Mouse (Mus musculus): ENCODE data around the gene Kcnk5. TPM values are rescaled to one million over a fixed set of nuclear protein-coding genes. Genes with fewer than 3 reads are reported as not detected.

The Kcnk5 gene
- polyA plus RNA-seq, 1 experiment from 2014 or later = 5.1 TPM

GRCm38 (mm10) chr14:20169251-20169650 lies 12.4 kb downstream of the Kcnk5 start:
- DNase-seq = no peak
- ATAC-seq = no peak
- H3K4me2 ChIP-seq (ENCODE audit: low read depth, low read length) = no peak overlapping the region
- no peak overlapping the region for H3K9ac ChIP-seq (replicated peaks)
- WGBS (ENCODE audit: insufficient replicate concordance) = 77% methylated on average over 4 of the region's 4 CpGs
- H3K4me1 ChIP-seq (ENCODE audit: insufficient read depth) = peaks cover 43% of the 10 kb centered on the region
- no peaks in the 10 kb centered on the region for H3K9me3 ChIP-seq (ENCODE audit: low read length)
- H3K36me3 ChIP-seq (replicated peaks; ENCODE audit: insufficient read depth, low read length) = no peaks in the 10 kb centered on the region; the same call in 1 of the 2 replicates
- no peak overlapping the region for H3K4me3 ChIP-seq (ENCODE audit: low read depth, low read length)
- TF ChIP-seq EP300 (IDR thresholded peaks at IDR 0.05; ENCODE audit: low read depth) = no peak
- TF ChIP-seq CTCF (IDR thresholded peaks at IDR 0.05; ENCODE audit: low read depth) = no peak
- H3K27ac ChIP-seq (ENCODE audit: low read depth) = no peak overlapping the region
- no peaks in the 10 kb centered on the region for H3K27me3 ChIP-seq (ENCODE audit: insufficient read depth, low read length)

- Histone ChIP-seq H3K4me1 (ENCODE audit: insufficient read depth) (peaks cover 45% of the 10 kb centered on the region), H3K4me3 (ENCODE audit: low read depth, low read length) (no peak overlapping the region), H3K27me3 (ENCODE audit: insufficient read depth, low read length) (no peaks in the 10 kb centered on the region), H3K27ac (ENCODE audit: low read depth) (no peak overlapping the region), H3K9me3 (ENCODE audit: low read length) (no peaks in the 10 kb centered on the region), H3K36me3 (replicated peaks; ENCODE audit: insufficient read depth, low read length) (no peaks in the 10 kb centered on the region; the same call in 1 of the 2 replicates), H3K9ac (replicated peaks) (no peak overlapping the region), H3K4me2 (ENCODE audit: low read depth, low read length) (no peak overlapping the region)
- DNase-seq (no peak), ATAC-seq (no peak)
- 35% methylated on average over 1 of the region's 1 CpGs for WGBS (ENCODE audit: insufficient replicate concordance)
- TF ChIP-seq EP300 (IDR thresholded peaks at IDR 0.05; ENCODE audit: low read depth) (no peak), CTCF (IDR thresholded peaks at IDR 0.05; ENCODE audit: low read depth) (no peak)
Measured at GRCm38 (mm10) chr14:20168478-20168877, 13.1 kb downstream of the Kcnk5 start.

GRCm38 (mm10) chr14:20168054-20168453 lies 13.6 kb downstream of the Kcnk5 start:
- Histone ChIP-seq H3K27me3 (ENCODE audit: insufficient read depth, low read length) (no peaks in the 10 kb centered on the region), H3K9ac (replicated peaks) (no peak overlapping the region), H3K4me3 (ENCODE audit: low read depth, low read length) (no peak overlapping the region), H3K27ac (ENCODE audit: low read depth) (no peak overlapping the region), H3K9me3 (ENCODE audit: low read length) (no peaks in the 10 kb centered on the region), H3K4me1 (ENCODE audit: insufficient read depth) (peaks cover 45% of the 10 kb centered on the region), H3K4me2 (ENCODE audit: low read depth, low read length) (no peak overlapping the region), H3K36me3 (replicated peaks; ENCODE audit: insufficient read depth, low read length) (no peaks in the 10 kb centered on the region; the same call in 1 of the 2 replicates)
- DNase-seq = no peak
- 70% methylated on average over 2 of the region's 2 CpGs for WGBS (ENCODE audit: insufficient replicate concordance)
- no peak for ATAC-seq
- no peak for TF ChIP-seq CTCF (IDR thresholded peaks at IDR 0.05; ENCODE audit: low read depth)
- TF ChIP-seq EP300 (IDR thresholded peaks at IDR 0.05; ENCODE audit: low read depth) = no peak

DNA sequence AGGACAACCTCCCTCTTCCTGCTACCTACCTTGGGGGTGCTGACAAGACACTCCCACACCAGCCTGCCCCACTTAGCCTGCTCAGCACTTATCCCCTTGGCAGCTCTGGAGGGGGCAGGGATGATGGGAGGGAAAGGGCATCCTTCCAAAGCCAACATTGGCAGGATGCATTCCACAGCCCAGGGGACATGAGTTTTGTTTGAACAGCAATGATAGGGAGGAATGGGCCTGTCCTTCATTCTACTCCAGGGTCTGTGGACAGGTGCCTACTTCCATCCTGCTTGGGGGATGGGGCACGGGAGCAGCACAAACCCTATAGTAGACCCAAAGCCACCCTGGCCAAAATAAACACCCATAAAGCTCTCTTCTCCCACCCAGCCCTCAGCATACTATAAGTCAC lies 16.2 kb downstream of the Kcnk5 start:
- Histone ChIP-seq H3K4me3 (ENCODE audit: low read depth, low read length) (no peak overlapping the region), H3K9ac (replicated peaks) (no peak overlapping the region), H3K27ac (ENCODE audit: low read depth) (peak overlapping the region; percentile 87), H3K4me1 (ENCODE audit: insufficient read depth) (peaks cover 36% of the 10 kb centered on the region), H3K36me3 (replicated peaks; ENCODE audit: insufficient read depth, low read length) (no peaks in the 10 kb centered on the region; the same call in 1 of the 2 replicates), H3K9me3 (ENCODE audit: low read length) (no peaks in the 10 kb centered on the region), H3K27me3 (ENCODE audit: insufficient read depth, low read length) (no peaks in the 10 kb centered on the region), H3K4me2 (ENCODE audit: low read depth, low read length) (no peak overlapping the region)
- TF ChIP-seq EP300 (IDR thresholded peaks at IDR 0.05; ENCODE audit: low read depth) (no peak), CTCF (IDR thresholded peaks at IDR 0.05; ENCODE audit: low read depth) (no peak)
- DNase-seq (peak; percentile 68), ATAC-seq (peak; percentile 65)
- WGBS (ENCODE audit: insufficient replicate concordance) = 45% methylated on average over 1 of the region's 1 CpGs

DNA sequence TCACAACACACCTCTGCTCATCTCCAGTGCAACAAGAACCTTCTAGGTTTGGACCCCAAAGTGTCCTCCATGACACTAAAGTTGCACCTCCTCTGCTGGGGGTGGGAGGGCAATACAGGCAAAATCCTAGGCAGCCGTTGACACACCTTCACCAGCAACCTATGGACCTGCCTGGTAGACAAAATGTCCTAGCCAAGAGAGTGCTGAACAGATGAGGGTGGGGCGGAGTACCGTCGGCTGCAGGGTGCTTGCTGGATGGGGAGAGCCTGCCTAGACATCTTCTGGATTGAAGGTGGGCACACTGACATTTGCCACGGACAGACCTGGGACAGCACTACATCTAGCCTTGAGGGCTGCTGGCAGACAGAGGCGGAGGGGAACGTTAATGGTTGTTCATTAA lies 17.2 kb downstream of the Kcnk5 start:
- no peak overlapping the region for H3K9ac ChIP-seq (replicated peaks)

DNA sequence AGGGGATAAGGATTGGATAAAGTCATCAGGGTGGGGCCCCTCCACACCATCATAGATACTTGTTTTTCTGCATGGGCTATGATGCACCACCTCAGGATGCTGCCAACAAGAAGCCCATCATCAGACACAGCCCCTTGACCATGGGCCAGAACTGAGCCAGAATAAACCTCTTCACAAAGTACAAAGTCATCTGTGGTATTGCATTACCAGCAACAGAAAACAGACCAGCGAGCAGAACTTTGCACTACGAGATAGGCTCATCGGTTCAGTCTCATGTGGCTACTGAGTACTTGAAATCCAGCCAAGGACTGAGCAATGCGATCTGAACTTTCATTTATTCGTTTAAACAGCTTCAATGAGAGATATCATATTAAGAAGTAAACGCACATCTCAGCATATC lies 18.9 kb downstream of the Kcnk5 start:
- Histone ChIP-seq H3K4me2 (ENCODE audit: low read depth, low read length) (peak overlapping the region; percentile 30; the same call in 1 of the 2 replicates), H3K9ac (replicated peaks) (no peak overlapping the region), H3K27ac (ENCODE audit: low read depth) (peak overlapping the region; percentile 87), H3K9me3 (ENCODE audit: low read length) (no peaks in the 10 kb centered on the region), H3K4me1 (ENCODE audit: insufficient read depth) (peaks cover 38% of the 10 kb centered on the region), H3K36me3 (replicated peaks; ENCODE audit: insufficient read depth, low read length) (no peaks in the 10 kb centered on the region; the same call in none of the 2 replicates), H3K27me3 (ENCODE audit: insufficient read depth, low read length) (no peaks in the 10 kb centered on the region), H3K4me3 (ENCODE audit: low read depth, low read length) (no peak overlapping the region)
- ATAC-seq = peak; percentile 76
- peak; percentile 24 for DNase-seq
- TF ChIP-seq EP300 (IDR thresholded peaks at IDR 0.05; ENCODE audit: low read depth) (no peak), CTCF (IDR thresholded peaks at IDR 0.05; ENCODE audit: low read depth) (no peak)
- 53% methylated on average over 6 of the region's 6 CpGs for WGBS (ENCODE audit: insufficient replicate concordance)

More for the DNA sequence above, 17.2 kb downstream of the Kcnk5 start:
- ATAC-seq (peak; percentile 66), DNase-seq (peak; percentile 33)
- Histone ChIP-seq H3K4me2 (ENCODE audit: low read depth, low read length) (peak overlapping the region; percentile 14; the same call in 1 of the 2 replicates), H3K4me1 (ENCODE audit: insufficient read depth) (peaks cover 42% of the 10 kb centered on the region), H3K9me3 (ENCODE audit: low read length) (no peaks in the 10 kb centered on the region), H3K27ac (ENCODE audit: low read depth) (peak overlapping the region; percentile 87), H3K27me3 (ENCODE audit: insufficient read depth, low read length) (no peaks in the 10 kb centered on the region), H3K4me3 (ENCODE audit: low read depth, low read length) (no peak overlapping the region), H3K36me3 (replicated peaks; ENCODE audit: insufficient read depth, low read length) (no peaks in the 10 kb centered on the region; the same call in 1 of the 2 replicates)
- TF ChIP-seq EP300 (IDR thresholded peaks at IDR 0.05; ENCODE audit: low read depth) (no peak), CTCF (IDR thresholded peaks at IDR 0.05; ENCODE audit: low read depth) (no peak)
- WGBS (ENCODE audit: insufficient replicate concordance) = 69% methylated on average over 7 of the region's 7 CpGs

All from liver, postnatal 0 days (tissue).